Mouse (Mus musculus) natural killer cell, adult 2 months (primary cell): ENCODE results near the gene 9830107B12Rik.

Source experiments
- DNase-seq, 2 experiments: peaks; one replicate each; pipeline ENCODE4 v3.0.0; 2022; ENCODE audit warnings: low spot score in 2 of 2

Gene 9830107B12Rik

GRCm38 (mm10) chr17:48094820-48095680 is 51.0 kb downstream of the 9830107B12Rik start:
- no peak for DNase-seq

- DNase-seq, result no peak
These were observed 52.7 kb downstream of the 9830107B12Rik start for GRCm38 (mm10) chr17:48093286-48093817.

- DNase-seq, result no peak
These were observed 55.8 kb downstream of the 9830107B12Rik start for GRCm38 (mm10) chr17:48090305-48090704.

GRCm38 (mm10) chr17:48089446-48089845 is 56.6 kb downstream of the 9830107B12Rik start:
- no peak for DNase-seq

- no peak for DNase-seq
These were observed 57.0 kb downstream of the 9830107B12Rik start, which contains the start of gene 1700067P10Rik for GRCm38 (mm10) chr17:48089019-48089418. TSS of gene 1700067P10Rik (plus strand) at chr17:48089319.

GRCm38 (mm10) chr17:48080626-48081025 is 65.4 kb downstream of the 9830107B12Rik start:
- no peak for DNase-seq
